Mouse (Mus musculus): ENCODE measurements at regions not wholly inside any gene's neighbourhood (a gene's known extent, or its start where the extent isn't known, plus 50 kb on each side); places are given as distances from the start of the nearest gene placed in this dataset.
"Not testable (repeated sequence)": the region's sequence is repeated elsewhere in the genome, so short reads cannot be mapped to it uniquely, and the experiment has no call there.

DNA sequence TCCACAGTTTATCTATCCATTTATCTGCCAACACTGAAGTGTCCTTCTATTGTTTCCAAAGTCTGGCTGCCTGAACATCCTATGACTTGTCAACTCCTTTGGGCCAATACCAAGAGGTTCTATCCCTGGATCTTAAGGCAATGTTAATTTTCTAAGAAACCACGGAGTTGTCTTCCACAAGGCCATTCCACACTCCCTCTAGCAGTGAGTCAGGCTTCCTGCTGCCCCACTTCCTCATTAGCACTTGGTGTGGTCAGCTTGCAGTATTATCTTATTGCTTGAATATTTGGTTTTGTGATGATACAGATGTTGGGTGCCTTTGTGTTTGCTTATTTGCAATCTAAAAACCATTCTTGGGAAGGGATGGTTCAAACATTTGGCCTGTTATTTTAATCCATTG is 87.5 kb upstream of the Ppp2r2d start:
- Histone ChIP-seq H3K27me3 (no peaks in the 10 kb centered on the region), H3K4me1 (no peaks in the 10 kb centered on the region), H3K9ac (no peak overlapping the region), H3K9me3 (no peaks in the 10 kb centered on the region; the same call in 1 of the 2 replicates), H3K4me3 (no peak overlapping the region), H3K4me2 (no peak overlapping the region), H3K27ac (no peak overlapping the region), H3K36me3 (no peaks in the 10 kb centered on the region)
- WGBS: 74% methylated on average over 1 of the region's 1 CpGs
- no peak for ATAC-seq (ENCODE audit: insufficient number of reproducible peaks, insufficient read depth, low FRiP score, low TSS enrichment, low read depth)

DNA sequence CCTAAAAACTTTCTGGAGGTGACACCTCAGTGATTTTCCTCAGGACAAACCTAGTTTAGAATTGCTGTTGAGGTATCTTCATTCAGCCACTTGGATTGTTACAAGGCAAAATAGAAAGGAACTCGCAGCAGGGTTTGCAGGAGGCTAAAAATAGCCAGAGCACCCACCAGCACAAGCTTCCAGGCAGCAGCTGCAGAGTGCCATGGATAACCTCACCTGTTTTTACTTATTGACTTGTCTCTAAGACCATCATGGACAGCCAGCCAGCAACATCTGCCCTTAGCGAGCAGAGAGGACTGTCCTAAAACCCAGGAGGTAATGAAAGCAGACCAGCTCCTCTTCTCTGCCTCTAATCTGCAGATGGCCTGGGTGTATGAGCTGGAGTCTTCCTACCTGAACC is 97.4 kb upstream of the Ppp2r2d start:
- no peak for ATAC-seq (ENCODE audit: insufficient number of reproducible peaks, insufficient read depth, low FRiP score, low TSS enrichment, low read depth)
- 64% methylated on average over 2 of the region's 2 CpGs for WGBS

DNA sequence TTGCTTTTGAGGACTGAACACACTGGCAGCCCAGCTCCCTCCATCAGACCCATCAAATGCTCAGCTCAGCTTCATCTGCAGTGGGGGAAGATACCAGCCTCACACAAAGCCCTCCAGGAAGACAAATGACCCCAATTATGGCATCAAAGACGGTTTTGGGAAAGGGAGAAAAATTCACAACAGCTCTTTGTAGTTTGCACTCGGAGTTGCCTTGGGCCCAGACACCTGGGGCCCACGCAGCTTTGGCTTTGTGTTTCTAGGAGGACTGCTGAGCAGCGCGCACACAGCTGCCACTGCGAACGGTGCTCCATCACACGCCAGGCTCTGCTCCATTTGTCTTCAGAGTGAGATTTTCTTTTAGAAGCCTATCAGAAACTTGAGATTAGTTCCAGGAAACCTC is 99.3 kb upstream of the Ppp2r2d start:
- no peak overlapping the region for H3K27ac ChIP-seq
- no peak for ATAC-seq (ENCODE audit: insufficient number of reproducible peaks, insufficient read depth, low FRiP score, low TSS enrichment, low read depth)
- no peaks in the 10 kb centered on the region for H3K9me3 ChIP-seq
- no peak overlapping the region for H3K4me2 ChIP-seq
- no peak overlapping the region for H3K9ac ChIP-seq
- no peaks in the 10 kb centered on the region for H3K4me1 ChIP-seq
- no peaks in the 10 kb centered on the region for H3K36me3 ChIP-seq
- H3K4me3 ChIP-seq: no peak overlapping the region
- WGBS: 44% methylated on average over 8 of the region's 8 CpGs
- no peaks in the 10 kb centered on the region for H3K27me3 ChIP-seq

More for the DNA sequence above, 97.4 kb upstream of the Ppp2r2d start:
- no peak overlapping the region for H3K9ac ChIP-seq
- no peak overlapping the region for H3K4me2 ChIP-seq
- H3K4me3 ChIP-seq: no peak overlapping the region
- H3K36me3 ChIP-seq: no peaks in the 10 kb centered on the region
- no peaks in the 10 kb centered on the region for H3K27me3 ChIP-seq
- no peaks in the 10 kb centered on the region for H3K9me3 ChIP-seq
- no peak overlapping the region for H3K27ac ChIP-seq
- H3K4me1 ChIP-seq: no peaks in the 10 kb centered on the region

DNA sequence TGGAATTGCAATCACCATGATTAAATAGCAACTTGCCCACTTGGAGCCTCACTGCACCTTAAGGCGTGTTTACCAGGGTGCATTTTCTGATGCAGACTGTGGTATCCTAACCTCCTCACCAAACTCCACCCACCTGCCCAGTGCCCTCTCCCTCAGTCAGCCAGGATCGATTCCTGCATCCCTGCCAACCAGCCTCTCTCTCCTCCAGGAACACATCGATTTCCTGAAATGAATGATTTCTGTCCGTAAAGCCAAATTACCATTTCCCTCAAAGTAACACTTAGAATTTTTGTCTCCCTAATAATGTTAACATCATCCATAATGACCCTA is 103.4 kb upstream of the Ppp2r2d start:
- Histone ChIP-seq H3K9me3 (no peaks in the 10 kb centered on the region), H3K4me2 (no peak overlapping the region), H3K4me3 (no peak overlapping the region), H3K4me1 (no peaks in the 10 kb centered on the region), H3K36me3 (no peaks in the 10 kb centered on the region), H3K9ac (no peak overlapping the region), H3K27me3 (no peaks in the 10 kb centered on the region), H3K27ac (no peak overlapping the region)
- 84% methylated on average over 4 of the region's 4 CpGs for WGBS
- no peak for ATAC-seq (ENCODE audit: insufficient number of reproducible peaks, insufficient read depth, low FRiP score, low TSS enrichment, low read depth)

DNA sequence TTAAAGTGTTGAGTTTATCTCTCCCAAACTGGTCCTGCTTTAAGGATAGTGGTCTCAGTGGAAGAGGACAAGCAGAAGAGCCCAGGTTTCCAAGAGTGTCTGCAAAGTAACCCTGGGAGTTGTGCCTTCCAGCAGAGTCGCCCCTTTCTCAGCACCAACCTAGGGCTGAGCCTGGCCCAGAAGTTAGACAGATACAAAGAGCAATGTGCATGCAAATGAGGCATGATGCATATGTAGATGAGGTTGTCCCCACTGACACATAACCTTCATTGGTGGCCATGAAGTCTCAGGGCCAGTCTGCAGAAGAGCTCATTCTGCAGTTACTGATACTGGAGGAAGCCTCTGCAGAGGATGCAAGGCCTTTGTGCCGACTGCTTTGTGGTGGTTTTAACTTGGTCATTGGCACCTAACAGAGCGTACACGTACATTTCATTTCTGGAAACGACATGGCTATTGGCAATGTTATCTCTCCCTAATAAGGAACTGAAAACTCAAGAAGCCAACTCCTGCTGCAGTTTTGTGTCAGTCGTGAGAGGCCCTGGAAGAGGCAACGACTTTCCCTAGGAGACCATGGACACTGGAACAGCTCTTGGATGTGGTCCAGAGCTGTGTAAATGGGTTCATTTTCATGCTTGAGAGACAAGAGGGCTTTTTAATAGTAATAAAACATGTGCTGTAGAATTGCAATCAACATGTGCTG is 103.9 kb upstream of the Ppp2r2d start:
- H3K27me3 ChIP-seq: no peaks in the 10 kb centered on the region
- no peak overlapping the region for H3K4me2 ChIP-seq
- no peak for ATAC-seq (ENCODE audit: insufficient number of reproducible peaks, insufficient read depth, low FRiP score, low TSS enrichment, low read depth)
- no peaks in the 10 kb centered on the region for H3K4me1 ChIP-seq
- WGBS: 75% methylated on average over 7 of the region's 7 CpGs
- H3K9me3 ChIP-seq: no peaks in the 10 kb centered on the region
- H3K4me3 ChIP-seq: no peak overlapping the region
- no peaks in the 10 kb centered on the region for H3K36me3 ChIP-seq
- H3K27ac ChIP-seq: no peak overlapping the region
- H3K9ac ChIP-seq: no peak overlapping the region

DNA sequence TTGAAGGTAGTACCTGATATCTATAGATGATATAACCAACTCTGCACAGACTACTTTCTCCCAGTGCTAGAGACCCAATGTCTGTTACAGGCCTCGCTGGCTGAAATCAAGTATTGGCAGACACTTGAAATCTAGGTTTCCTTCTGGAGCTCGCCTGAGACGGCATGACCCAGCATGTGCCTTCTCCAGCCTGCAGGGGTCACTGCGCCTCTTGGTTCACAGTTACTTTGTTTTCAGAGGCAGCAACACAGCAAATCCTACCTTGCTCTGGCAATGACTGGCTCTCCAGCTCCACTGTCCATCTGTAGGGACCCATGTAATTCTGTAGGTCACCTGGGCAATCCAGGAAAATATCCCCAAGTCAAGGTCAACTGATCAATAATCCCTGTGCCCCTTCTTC is 111.6 kb upstream of the Ppp2r2d start:
- H3K4me2 ChIP-seq: no peak overlapping the region
- WGBS: 31% methylated on average over 4 of the region's 4 CpGs
- no peaks in the 10 kb centered on the region for H3K36me3 ChIP-seq
- no peak for ATAC-seq (ENCODE audit: insufficient number of reproducible peaks, insufficient read depth, low FRiP score, low TSS enrichment, low read depth)
- no peak overlapping the region for H3K27ac ChIP-seq
- H3K9ac ChIP-seq: no peak overlapping the region
- H3K27me3 ChIP-seq: no peaks in the 10 kb centered on the region
- no peak overlapping the region for H3K4me3 ChIP-seq
- no peaks in the 10 kb centered on the region for H3K4me1 ChIP-seq
- no peaks in the 10 kb centered on the region for H3K9me3 ChIP-seq

DNA sequence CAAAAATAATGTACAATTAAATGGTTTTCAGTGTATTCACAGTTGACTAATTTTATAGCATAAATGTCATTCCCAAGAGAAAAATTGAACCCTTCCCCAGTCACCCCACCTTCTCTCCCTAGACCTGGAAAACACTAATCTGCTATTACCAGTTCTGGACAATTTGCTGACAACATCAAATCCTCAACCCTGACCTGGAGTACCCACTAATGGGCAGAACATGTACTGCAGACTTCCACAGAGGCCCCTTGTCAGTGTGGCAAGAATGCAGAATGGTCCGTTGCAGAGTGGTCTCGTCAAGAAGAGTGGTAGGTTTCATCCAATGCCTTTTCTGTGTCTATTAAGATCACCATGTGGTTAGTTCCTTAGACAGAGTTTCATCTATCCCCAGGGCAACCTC is 121.0 kb upstream of the Ppp2r2d start:
- Histone ChIP-seq H3K36me3 (no peaks in the 10 kb centered on the region), H3K27me3 (no peaks in the 10 kb centered on the region), H3K4me2 (no peak overlapping the region), H3K9me3 (no peaks in the 10 kb centered on the region), H3K4me1 (no peaks in the 10 kb centered on the region), H3K27ac (no peak overlapping the region), H3K9ac (no peak overlapping the region), H3K4me3 (no peak overlapping the region)
- WGBS: 77% methylated on average over 2 of the region's 2 CpGs
- ATAC-seq (ENCODE audit: insufficient number of reproducible peaks, insufficient read depth, low FRiP score, low TSS enrichment, low read depth): no peak

DNA sequence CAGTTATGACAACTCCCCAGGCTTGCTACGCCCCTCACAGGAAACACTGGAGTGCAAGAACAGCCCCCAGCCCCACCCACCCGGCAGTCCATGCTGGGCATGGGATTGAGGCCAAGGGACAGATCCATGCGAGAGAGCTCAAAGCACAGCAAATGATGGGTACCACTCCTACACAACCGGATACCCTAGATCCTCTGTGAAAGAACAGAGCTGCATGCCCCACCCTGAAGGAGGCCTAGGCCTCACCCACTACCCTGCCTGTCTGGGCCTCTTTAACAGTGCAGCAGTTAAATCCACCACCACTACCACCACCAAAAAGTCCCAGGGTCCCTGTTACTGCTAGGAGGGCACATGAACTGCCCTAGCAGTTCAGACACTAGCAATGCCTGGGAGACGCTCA is 126.3 kb upstream of the Ppp2r2d start:
- 83% methylated on average over 5 of the region's 5 CpGs for WGBS
- Histone ChIP-seq H3K9me3 (no peaks in the 10 kb centered on the region), H3K4me1 (no peaks in the 10 kb centered on the region), H3K27me3 (no peaks in the 10 kb centered on the region), H3K4me3 (no peak overlapping the region), H3K9ac (no peak overlapping the region), H3K27ac (no peak overlapping the region), H3K36me3 (no peaks in the 10 kb centered on the region), H3K4me2 (no peak overlapping the region)
- ATAC-seq (ENCODE audit: insufficient number of reproducible peaks, insufficient read depth, low FRiP score, low TSS enrichment, low read depth): no peak

DNA sequence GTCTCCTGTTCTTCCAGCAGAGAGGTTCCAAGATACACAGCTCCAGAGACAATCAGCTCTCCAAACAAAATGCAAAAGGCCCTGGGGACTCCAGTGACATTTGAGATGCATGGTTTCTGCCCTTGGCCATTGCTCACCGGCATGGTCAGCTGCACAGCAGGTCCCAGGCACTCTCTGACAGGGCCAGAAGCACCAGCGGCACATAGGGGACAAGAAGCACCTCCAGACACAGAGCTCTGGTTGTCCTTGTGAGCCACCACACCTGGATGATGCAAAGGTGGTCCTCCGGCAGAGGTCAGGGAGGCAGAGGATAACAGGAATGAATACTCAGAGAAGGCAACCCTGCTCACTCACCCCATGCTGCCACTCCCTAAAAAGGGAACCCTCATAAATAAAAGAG is 126.8 kb upstream of the Ppp2r2d start:
- Histone ChIP-seq H3K9me3 (no peaks in the 10 kb centered on the region), H3K4me3 (no peak overlapping the region), H3K4me2 (no peak overlapping the region), H3K4me1 (no peaks in the 10 kb centered on the region), H3K36me3 (no peaks in the 10 kb centered on the region), H3K9ac (no peak overlapping the region), H3K27ac (no peak overlapping the region), H3K27me3 (no peaks in the 10 kb centered on the region)
- no peak for ATAC-seq (ENCODE audit: insufficient number of reproducible peaks, insufficient read depth, low FRiP score, low TSS enrichment, low read depth)
- 69% methylated on average over 3 of the region's 3 CpGs for WGBS

DNA sequence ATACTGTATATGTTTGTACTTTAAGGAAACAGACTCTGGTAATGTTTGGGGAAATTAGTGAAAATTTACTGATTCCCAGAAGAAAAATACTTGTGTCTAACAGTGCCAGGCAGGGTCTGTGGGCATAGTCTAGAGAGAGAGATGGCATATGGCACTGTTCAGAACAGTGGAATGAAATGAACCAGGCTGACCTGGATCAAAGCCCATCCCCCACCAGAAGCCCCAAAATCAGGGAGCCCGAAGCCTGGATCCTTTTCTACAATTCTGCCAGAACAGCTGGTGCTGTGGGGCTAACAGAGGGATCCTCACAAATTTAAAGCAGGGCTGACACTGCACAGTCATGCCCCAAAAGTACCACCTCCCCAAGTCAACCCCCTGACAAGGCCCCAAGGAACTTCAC is 131.1 kb upstream of the Ppp2r2d start:
- Histone ChIP-seq H3K27ac (no peak overlapping the region), H3K4me3 (no peak overlapping the region), H3K4me2 (no peak overlapping the region), H3K27me3 (no peaks in the 10 kb centered on the region), H3K4me1 (no peaks in the 10 kb centered on the region), H3K9ac (no peak overlapping the region), H3K9me3 (no peaks in the 10 kb centered on the region), H3K36me3 (no peaks in the 10 kb centered on the region)
- 74% methylated on average over 1 of the region's 1 CpGs for WGBS
- no peak for ATAC-seq (ENCODE audit: insufficient number of reproducible peaks, insufficient read depth, low FRiP score, low TSS enrichment, low read depth)

DNA sequence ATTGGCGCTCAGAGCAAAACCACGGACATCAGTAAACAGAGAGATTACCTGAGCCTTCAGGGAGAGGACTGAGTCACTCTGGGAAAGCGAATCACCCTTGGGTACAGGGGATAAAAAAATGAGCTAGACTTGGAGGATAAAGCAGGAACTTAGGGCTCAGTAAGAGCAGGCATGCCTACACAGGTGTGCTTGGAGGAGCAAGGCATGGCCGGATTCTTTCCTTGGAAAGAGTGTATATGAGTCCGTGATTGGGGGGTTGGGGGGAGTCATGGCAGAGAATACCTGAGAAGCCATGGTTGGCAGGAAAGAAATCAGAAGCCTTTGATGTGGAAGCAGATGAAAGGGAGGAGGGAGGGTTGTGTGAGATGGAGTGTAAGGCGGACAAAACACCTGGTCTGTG is 137.5 kb upstream of the Ppp2r2d start:
- Histone ChIP-seq H3K27me3 (no peaks in the 10 kb centered on the region), H3K4me3 (no peak overlapping the region), H3K9me3 (no peaks in the 10 kb centered on the region), H3K27ac (no peak overlapping the region), H3K4me1 (no peaks in the 10 kb centered on the region), H3K9ac (no peak overlapping the region), H3K36me3 (no peaks in the 10 kb centered on the region), H3K4me2 (no peak overlapping the region)
- ATAC-seq (ENCODE audit: insufficient number of reproducible peaks, insufficient read depth, low FRiP score, low TSS enrichment, low read depth): no peak
- 74% methylated on average over 6 of the region's 6 CpGs for WGBS

DNA sequence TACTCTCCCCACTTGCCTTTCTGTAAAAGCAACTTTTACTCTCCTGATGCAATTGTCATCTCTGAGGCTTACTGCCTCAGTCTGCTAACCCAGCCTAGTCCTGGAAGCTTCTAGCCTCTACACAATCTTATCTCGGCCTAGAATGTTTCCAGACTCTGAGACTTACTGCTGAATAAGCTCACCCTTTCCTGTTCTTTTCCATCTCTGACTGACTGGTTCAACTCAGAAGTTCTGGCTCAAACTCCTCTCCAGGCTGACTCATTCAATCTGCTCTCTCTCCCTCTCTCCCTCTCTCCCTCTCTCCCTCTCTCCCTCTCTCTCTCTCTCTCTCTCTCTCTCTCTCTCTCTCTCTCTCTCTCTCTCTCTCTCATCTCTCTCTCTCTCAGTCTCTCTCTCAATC is 146.3 kb upstream of the Ppp2r2d start:
- ATAC-seq (ENCODE audit: insufficient number of reproducible peaks, insufficient read depth, low FRiP score, low TSS enrichment, low read depth); H3K4me2 ChIP-seq; H3K4me1 ChIP-seq; H3K9ac ChIP-seq; H3K4me3 ChIP-seq; H3K9me3 ChIP-seq; H3K27ac ChIP-seq; H3K27me3 ChIP-seq; H3K36me3 ChIP-seq: not testable (repeated sequence)
- WGBS: 82% methylated on average over 1 of the region's 1 CpGs

DNA sequence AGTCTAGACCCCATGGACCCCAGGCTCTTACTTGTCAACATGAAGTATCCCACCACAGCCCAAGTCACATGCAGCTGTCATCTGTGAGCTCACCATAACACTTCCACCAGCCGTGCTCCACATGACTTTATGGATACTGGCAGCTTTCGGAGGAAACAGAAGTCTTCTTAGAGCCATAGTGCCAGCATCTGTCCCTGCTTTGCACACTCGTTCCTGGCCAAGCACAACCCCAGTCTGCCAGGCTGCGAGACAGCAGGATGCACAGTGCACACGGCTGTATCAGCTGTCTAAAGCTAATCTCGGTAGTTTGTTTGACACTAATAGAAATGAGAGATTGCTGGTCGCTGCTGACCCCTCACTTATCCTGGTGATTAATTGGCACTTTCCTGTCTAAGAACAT is 163.7 kb upstream of the Ppp2r2d start:
- 81% methylated on average over 7 of the region's 7 CpGs for WGBS
- H3K9ac ChIP-seq: no peak overlapping the region
- no peak overlapping the region for H3K4me2 ChIP-seq
- no peak for ATAC-seq (ENCODE audit: insufficient number of reproducible peaks, insufficient read depth, low FRiP score, low TSS enrichment, low read depth)
- no peak overlapping the region for H3K4me3 ChIP-seq
- H3K9me3 ChIP-seq: no peaks in the 10 kb centered on the region
- H3K27me3 ChIP-seq: no peaks in the 10 kb centered on the region
- peaks cover 8% of the 10 kb centered on the region; the same call in 1 of the 2 replicates for H3K4me1 ChIP-seq
- H3K27ac ChIP-seq: no peak overlapping the region
- H3K36me3 ChIP-seq: no peaks in the 10 kb centered on the region
